Mouse (Mus musculus) midbrain, embryonic 16.5 days (tissue): Measurements from ENCODE around the gene Myh9. TPM values are rescaled to one million over a fixed set of nuclear protein-coding genes. Genes with fewer than 3 reads are reported as not detected.

Experiments used
- ATAC-seq: fragments of 200-750 bp; cut with Nextera tagmentation; 2 replicates; pipeline ENCODE4 v1.8.0; 2017; ENCODE audit warnings: moderate TSS enrichment
- H3K27ac ChIP-seq: fragments of 300-500 bp; sonication (generic); 2 replicates; pipeline ENCODE4 v1.5.1; 2014; ENCODE audit warnings: mild to moderate bottlenecking, low read length, mixed read lengths
- H3K27me3 ChIP-seq: fragments of 300-500 bp; sonication (generic); 2 replicates; pipeline ENCODE4 v1.6.1; 2014; ENCODE audit warnings: low read depth, low read length, mixed read lengths; ENCODE audit not compliant: control insufficient read depth, insufficient read depth
- H3K36me3 ChIP-seq: fragments of 300-500 bp; sonication (generic); 2 replicates; pipeline ENCODE4 v1.6.1; 2014; ENCODE audit warnings: mild to moderate bottlenecking, low read length, moderate library complexity, mixed read lengths; ENCODE audit not compliant: control insufficient read depth, insufficient read depth
- H3K4me1 ChIP-seq: fragments of 300-500 bp; sonication (generic); 2 replicates; pipeline ENCODE4 v1.6.1; 2014; ENCODE audit warnings: mild to moderate bottlenecking, low read length, mixed read lengths; ENCODE audit not compliant: control insufficient read depth, insufficient read depth
- H3K4me2 ChIP-seq: fragments of 300-500 bp; sonication (generic); 2 replicates; pipeline ENCODE4 v1.6.1; 2014; ENCODE audit warnings: mild to moderate bottlenecking, low read length, mixed read lengths
- H3K4me3 ChIP-seq: fragments of 300-500 bp; sonication (generic); 2 replicates; pipeline ENCODE4 v1.5.1; 2014; ENCODE audit warnings: low read depth, mild to moderate bottlenecking, low read length, moderate library complexity, mixed read lengths
- H3K9ac ChIP-seq: fragments of 300-500 bp; sonication (generic); 2 replicates; pipeline ENCODE4 v1.6.1; 2014; ENCODE audit warnings: low read depth, low read length, mixed read lengths
- H3K9me3 ChIP-seq: fragments of 300-500 bp; sonication (generic); replicated peaks from 2 replicates; pipeline ENCODE4 v1.6.1; 2014; ENCODE audit warnings: mild to moderate bottlenecking, low read length, mixed read lengths; ENCODE audit not compliant: control insufficient read depth, poor library complexity, severe bottlenecking
- WGBS: fragments of 180-500 bp; shearing (Covaris S2); extraction: QIAGEN DNeasy Blood & Tissue Kit; methylation state at CpG from one replicate; pipeline ENCODE4 v1.1.7; 2014; 5-methylcytosine and 5-hydroxymethylcytosine counted together
- polyA plus RNA-seq: library from polyadenylated mRNA; unstranded; fragments of >200 nt; fragmentation: Nextera tagmentation; extraction: Ambion mirVana; gene quantifications from 2 replicates; pipeline ENCODE4 v1.2.1, GENCODE M21; 2015

Gene Myh9
- polyA plus RNA-seq, 1 experiment from 2014 or later, result 9.5 TPM

DNA sequence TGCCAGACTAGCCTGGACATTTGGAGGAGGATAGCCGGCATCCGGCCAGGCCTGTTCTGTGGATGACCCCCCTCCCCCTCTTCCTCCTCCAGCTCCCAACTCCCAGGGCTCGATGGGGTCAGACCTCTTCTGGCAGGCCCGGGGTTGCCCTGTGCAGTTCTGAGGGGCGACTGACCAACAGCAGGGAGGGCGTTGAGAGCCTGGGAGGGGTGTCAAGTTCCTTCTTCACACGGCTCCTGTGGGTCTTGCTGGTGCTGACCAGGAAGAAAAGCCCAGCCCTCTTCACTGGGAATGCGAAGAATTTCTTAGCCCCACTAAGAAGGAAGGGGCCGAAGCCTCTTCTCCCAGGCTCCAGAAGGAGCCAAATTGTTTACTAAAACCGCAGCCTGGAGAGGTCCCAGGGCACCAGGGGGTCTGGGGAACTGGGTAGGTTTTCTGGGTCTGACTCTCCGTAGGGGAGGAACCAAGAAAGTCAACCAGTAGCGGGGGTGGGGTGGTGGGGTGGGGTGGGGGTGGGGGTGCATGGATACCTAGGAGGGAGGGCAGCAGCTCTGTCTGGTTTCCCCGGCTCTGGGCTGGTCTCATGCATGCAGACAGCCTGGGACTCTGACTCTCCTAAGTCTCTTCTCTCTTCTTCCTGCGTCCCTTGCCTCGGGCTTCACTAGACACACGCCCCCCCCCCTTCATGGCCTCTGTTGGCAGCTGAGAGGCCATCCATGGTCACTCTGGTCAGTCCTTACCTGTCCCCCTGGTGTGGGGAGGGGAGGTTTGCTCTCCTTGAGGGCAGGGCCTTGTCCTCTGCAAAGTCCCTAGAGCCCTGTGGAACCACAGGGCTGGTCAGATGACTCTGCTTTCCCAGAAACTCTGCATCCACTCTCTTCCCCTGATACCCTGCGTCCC, 41.1 kb upstream of the Myh9 start:
- WGBS, result 22% methylated on average over 17 of the region's 17 CpGs
- no peak overlapping the region for H3K4me2 ChIP-seq
- no peaks in the 10 kb centered on the region for H3K9me3 ChIP-seq
- ATAC-seq, result no peak
- H3K36me3 ChIP-seq, result no peaks in the 10 kb centered on the region
- H3K4me3 ChIP-seq, result no peak overlapping the region
- H3K27me3 ChIP-seq, result no peaks in the 10 kb centered on the region
- H3K27ac ChIP-seq, result no peak overlapping the region
- no peak overlapping the region for H3K9ac ChIP-seq
- no peaks in the 10 kb centered on the region for H3K4me1 ChIP-seq

DNA sequence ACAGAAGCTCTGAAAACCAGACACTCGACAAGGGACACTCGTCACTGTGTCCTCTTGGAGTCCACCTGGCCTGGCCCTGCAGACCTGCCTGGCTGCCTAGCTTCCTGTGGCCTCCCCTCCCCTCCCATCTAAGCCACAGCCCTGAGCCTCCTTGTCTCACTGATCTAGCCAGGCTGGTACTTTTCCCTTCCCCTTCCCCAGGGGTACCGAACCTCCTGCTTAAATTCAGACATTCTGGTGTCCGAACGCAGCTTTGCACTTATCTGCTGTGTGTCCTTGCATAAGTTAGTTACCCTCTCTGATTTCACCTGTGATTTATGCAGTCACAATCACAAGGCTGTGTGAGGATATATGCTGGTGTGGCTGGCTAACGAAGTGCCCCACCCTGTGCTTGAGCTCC, 40.3 kb upstream of the Myh9 start:
- Histone ChIP-seq H3K9me3 (no peaks in the 10 kb centered on the region), H3K27ac (no peak overlapping the region), H3K4me1 (no peaks in the 10 kb centered on the region), H3K9ac (no peak overlapping the region), H3K27me3 (no peaks in the 10 kb centered on the region), H3K36me3 (no peaks in the 10 kb centered on the region), H3K4me2 (no peak overlapping the region), H3K4me3 (no peak overlapping the region)
- no peak for ATAC-seq
- 74% methylated on average over 6 of the region's 6 CpGs for WGBS

DNA sequence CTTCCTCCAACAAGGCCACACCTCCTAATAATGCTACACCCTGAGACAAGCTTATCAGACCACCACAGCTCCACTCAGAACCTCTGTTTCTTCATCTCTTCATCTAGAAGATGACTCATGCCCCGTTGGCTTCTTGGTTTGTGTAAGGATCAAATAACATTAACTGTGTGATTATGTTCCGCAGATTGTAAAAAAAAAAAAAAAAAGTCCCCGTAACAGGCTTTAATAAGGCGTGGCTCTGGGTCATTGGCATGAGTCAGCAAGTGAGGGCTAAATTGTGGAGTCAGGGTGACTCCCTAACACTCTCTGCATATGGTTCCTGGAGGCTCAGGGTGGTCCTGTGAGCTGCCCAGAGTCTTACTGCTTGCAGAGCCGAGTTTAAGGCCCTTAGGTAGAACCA, 39.7 kb upstream of the Myh9 start:
- H3K36me3 ChIP-seq, result no peaks in the 10 kb centered on the region
- H3K4me3 ChIP-seq, result no peak overlapping the region
- H3K9me3 ChIP-seq, result no peaks in the 10 kb centered on the region
- no peak for ATAC-seq
- H3K27me3 ChIP-seq, result no peaks in the 10 kb centered on the region
- H3K4me1 ChIP-seq, result no peaks in the 10 kb centered on the region
- no peak overlapping the region for H3K9ac ChIP-seq
- no peak overlapping the region for H3K27ac ChIP-seq
- 78% methylated on average over 5 of the region's 5 CpGs for WGBS
- no peak overlapping the region for H3K4me2 ChIP-seq

DNA sequence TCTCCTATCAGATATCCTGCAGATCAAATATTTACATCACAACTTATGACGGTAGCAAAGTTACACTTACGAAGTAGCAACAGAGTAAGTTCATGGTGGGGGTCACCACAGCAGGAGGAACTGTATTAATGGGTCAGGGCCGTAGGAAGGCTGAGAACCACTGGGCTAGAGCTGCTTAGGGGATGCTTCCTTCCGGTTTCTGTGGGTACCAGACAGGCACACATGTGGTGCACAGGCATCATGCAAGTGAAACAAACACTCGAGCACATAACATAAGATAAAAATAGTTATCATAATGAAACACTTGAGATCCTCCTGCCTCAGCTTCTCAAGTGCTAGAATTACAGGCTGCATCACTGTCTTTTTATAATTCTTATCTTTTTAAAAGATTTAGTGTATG, 38.8 kb upstream of the Myh9 start:
- ATAC-seq, result no peak
- Histone ChIP-seq H3K27me3 (no peaks in the 10 kb centered on the region), H3K4me2 (no peak overlapping the region), H3K36me3 (no peaks in the 10 kb centered on the region), H3K4me1 (no peaks in the 10 kb centered on the region), H3K9me3 (no peaks in the 10 kb centered on the region), H3K4me3 (no peak overlapping the region), H3K27ac (no peak overlapping the region), H3K9ac (no peak overlapping the region)
- WGBS, result 91% methylated on average over 5 of the region's 5 CpGs

DNA sequence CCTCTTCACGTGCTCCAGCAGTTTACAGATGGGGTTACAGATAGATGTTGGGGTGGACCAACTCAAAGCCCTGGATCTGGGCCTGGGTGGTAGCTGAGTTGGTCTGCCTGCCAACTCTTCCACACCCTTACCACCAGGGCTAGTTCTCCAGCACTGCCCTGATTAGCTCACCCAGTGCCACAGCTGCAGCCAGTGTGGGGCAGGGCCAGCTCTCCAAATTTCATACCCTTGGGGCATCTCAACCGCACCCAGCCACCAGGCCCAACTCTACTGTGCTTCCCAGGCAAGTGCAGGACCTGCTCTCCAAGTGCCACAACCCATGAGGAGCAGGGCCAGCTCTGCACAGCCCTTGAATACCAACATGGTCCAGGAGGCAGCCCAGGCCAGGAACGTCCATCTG, 37.8 kb upstream of the Myh9 start:
- no peaks in the 10 kb centered on the region for H3K4me1 ChIP-seq
- no peak overlapping the region for H3K27ac ChIP-seq
- no peak overlapping the region for H3K9ac ChIP-seq
- no peaks in the 10 kb centered on the region for H3K27me3 ChIP-seq
- H3K36me3 ChIP-seq, result no peaks in the 10 kb centered on the region
- no peak for ATAC-seq
- no peak overlapping the region for H3K4me3 ChIP-seq
- no peaks in the 10 kb centered on the region for H3K9me3 ChIP-seq
- 90% methylated on average over 3 of the region's 3 CpGs for WGBS
- no peak overlapping the region for H3K4me2 ChIP-seq

DNA sequence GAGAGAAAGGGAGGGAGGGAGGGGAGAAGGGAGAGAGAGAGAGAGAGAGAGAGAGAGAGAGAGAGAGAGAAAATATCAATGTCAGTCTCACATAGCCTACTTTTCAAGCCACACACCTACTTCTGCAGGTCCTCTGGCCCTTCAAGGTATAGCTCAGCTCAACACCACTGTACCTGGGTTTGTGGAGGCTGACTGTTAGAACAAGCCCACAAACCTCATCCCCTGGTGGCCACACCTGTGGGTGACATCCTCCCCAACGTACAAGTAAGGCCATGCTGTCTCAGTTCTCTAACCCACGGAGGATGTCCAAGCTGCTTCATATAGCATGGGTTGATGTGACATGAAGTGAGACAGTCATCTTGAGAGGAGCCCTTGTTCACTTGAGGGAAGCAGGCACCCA, 35.2 kb upstream of the Myh9 start:
- H3K27ac ChIP-seq, result no peak overlapping the region
- ATAC-seq, result no peak
- H3K36me3 ChIP-seq, result no peaks in the 10 kb centered on the region
- no peaks in the 10 kb centered on the region for H3K27me3 ChIP-seq
- no peaks in the 10 kb centered on the region for H3K4me1 ChIP-seq
- no peak overlapping the region for H3K4me3 ChIP-seq
- H3K9me3 ChIP-seq, result no peaks in the 10 kb centered on the region
- no peak overlapping the region for H3K9ac ChIP-seq
- WGBS, result 71% methylated on average over 2 of the region's 2 CpGs
- H3K4me2 ChIP-seq, result no peak overlapping the region

DNA sequence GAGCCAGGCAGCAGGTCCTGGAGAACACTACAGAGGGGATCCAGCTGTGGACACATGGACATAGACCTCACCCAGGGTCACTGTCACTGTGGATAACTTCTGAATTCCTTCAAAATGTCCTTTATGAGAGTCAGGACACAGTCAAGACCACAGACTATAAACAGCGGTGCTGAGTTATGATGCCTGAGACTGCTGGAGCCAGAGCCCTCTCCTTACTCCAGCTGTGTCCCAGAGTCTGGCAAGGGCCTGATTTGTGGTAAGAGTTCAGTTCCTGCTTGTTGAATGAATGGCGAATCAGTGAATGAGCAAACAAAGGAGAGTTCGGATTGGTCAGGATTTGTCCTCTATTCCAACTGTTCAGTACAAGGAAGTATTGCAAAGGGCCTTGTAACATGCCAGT, 34.7 kb upstream of the Myh9 start:
- ATAC-seq, result no peak
- Histone ChIP-seq H3K9ac (no peak overlapping the region), H3K4me2 (no peak overlapping the region), H3K36me3 (no peaks in the 10 kb centered on the region), H3K4me1 (no peaks in the 10 kb centered on the region), H3K27ac (no peak overlapping the region), H3K9me3 (no peaks in the 10 kb centered on the region), H3K4me3 (no peak overlapping the region), H3K27me3 (no peaks in the 10 kb centered on the region)
- WGBS, result 82% methylated on average over 3 of the region's 3 CpGs

DNA sequence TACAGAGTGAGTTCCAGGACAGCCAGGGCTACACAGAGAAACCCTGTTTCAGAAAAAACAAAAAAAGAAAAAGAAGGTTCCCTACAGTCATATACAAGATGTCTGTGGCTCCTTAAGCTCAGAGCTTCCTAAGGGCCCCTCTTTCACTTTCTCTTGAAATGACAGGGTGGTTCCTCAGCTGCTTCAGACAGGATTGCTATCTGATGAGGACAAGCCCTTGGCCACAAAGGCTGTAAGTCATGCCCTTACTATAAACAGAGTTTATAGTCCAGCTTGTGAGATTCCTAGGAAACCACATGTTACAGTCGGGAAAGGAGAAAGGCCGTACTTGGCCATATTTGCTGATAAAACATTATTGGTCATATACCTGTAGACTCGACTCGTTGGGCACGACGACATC, 34.0 kb upstream of the Myh9 start:
- H3K4me1 ChIP-seq, result no peaks in the 10 kb centered on the region
- WGBS, result 93% methylated on average over 6 of the region's 6 CpGs
- no peaks in the 10 kb centered on the region for H3K36me3 ChIP-seq
- no peak overlapping the region for H3K9ac ChIP-seq
- no peak overlapping the region for H3K4me2 ChIP-seq
- H3K27me3 ChIP-seq, result no peaks in the 10 kb centered on the region
- no peak for ATAC-seq
- H3K9me3 ChIP-seq, result no peaks in the 10 kb centered on the region
- no peak overlapping the region for H3K27ac ChIP-seq
- H3K4me3 ChIP-seq, result no peak overlapping the region

DNA sequence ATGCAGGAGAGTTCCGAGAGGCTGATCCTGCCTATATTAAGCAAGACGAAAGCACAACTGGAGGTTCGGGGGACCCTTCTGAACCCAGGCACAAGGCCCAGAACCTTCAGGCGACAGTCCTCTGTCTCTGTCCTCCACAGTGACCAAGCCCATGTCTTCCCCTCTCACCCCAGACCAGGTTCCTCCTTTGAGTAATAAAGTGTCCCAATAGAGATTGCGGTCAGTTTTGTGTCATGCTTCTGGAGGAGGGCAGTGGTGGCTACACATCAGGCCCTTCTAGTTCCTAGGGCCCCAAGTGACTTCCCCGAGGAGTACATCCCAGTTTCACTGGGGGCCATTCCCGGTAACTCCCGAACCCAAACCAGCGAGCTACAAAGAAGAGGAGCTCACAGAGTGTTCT, 32.8 kb upstream of the Myh9 start:
- Histone ChIP-seq H3K36me3 (no peaks in the 10 kb centered on the region), H3K4me1 (no peaks in the 10 kb centered on the region), H3K27ac (no peak overlapping the region), H3K4me2 (no peak overlapping the region), H3K9me3 (no peaks in the 10 kb centered on the region), H3K4me3 (no peak overlapping the region), H3K27me3 (no peaks in the 10 kb centered on the region), H3K9ac (no peak overlapping the region)
- 91% methylated on average over 9 of the region's 9 CpGs for WGBS
- ATAC-seq, result no peak
